Mouse (Mus musculus): ENCODE measurements around the gene Lbx1. TPM values are rescaled to one million over a fixed set of nuclear protein-coding genes. Genes with fewer than 3 reads are reported as not detected.

Lbx1 gene
- polyA plus RNA-seq, 1 experiment from 2014 or later = not detected

DNA sequence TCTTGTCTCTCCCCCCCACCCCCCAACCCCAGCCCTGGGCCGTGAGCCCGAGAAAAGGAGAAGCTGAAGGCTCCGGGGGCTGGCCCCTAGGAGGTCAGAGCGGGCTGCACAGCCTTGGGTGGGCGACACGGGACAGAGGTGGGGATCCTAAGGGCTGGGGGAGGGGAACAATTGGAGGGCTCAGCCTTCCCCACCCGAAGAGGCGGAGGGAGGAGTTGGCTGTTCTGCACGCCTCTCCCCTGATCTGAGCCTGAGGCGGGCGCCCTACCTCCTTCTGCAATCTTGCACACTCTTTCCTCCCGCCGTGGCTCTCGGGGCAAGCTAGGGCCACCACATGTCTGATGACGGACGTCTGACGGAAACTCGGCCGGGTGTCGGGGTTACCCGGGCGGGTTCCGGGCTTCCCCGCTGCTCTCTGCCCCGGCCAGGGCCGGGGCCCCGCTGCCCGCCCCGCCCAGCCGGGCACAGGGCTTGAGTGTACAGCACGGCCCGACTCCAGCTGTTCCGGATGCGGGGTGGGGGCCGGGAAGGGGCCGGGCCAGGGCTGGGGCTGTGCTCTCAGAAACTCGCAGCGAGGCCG, 841 bp upstream of the Lbx1 start:
- Histone ChIP-seq H3K4me3 (ENCODE audit: low read length) (peak overlapping the region; percentile 47), H3K9me3 (replicated peaks; ENCODE audit: control insufficient read depth, low read length) (no peaks in the 10 kb centered on the region), H3K4me2 (ENCODE audit: low read depth, low read length) (peak overlapping the region; percentile 62), H3K27ac (ENCODE audit: low read length) (no peak overlapping the region), H3K9ac (ENCODE audit: low read length) (no peak overlapping the region), H3K27me3 (ENCODE audit: control insufficient read depth, insufficient read depth, low read length) (peaks cover 76% of the 10 kb centered on the region), H3K4me1 (ENCODE audit: control insufficient read depth, insufficient read depth, low read length) (peaks cover 16% of the 10 kb centered on the region), H3K36me3 (ENCODE audit: control insufficient read depth, insufficient read depth) (no peaks in the 10 kb centered on the region)
- under 1% methylated on average over 39 of the region's 39 CpGs for WGBS
- 0 out of 2 replicates have a peak, but pooled peaks have one; percentile 21 for ATAC-seq (replicated peaks; ENCODE audit: extremely low read depth, insufficient read depth, low FRiP score)

DNA sequence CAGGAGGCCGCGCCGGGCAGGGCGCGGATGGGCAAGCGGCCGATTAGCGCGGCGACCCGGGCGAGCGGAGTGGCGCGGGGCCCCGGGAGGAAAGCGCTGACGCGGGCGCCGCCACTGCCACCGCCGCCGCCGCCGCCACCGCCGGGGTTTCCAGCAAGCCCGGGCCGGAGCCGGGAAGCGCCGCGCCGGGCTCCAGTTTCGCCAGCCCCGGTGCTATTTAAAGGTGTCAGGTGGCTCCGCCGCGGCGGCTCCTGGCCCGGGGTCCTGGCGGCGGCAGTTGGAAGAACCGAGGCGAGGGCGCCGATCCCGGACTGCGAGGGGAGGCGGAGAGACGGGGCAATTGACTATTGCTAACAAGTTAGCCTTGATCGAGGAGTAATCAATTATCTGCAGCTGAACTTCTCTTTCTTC, 276 bp downstream of the Lbx1 start:
- no peak for ATAC-seq (replicated peaks; ENCODE audit: extremely low read depth, insufficient read depth, low FRiP score)
- Histone ChIP-seq H3K27ac (ENCODE audit: low read length) (no peak overlapping the region), H3K4me3 (ENCODE audit: low read length) (peak overlapping the region; percentile 47), H3K27me3 (ENCODE audit: control insufficient read depth, insufficient read depth, low read length) (peaks cover 71% of the 10 kb centered on the region), H3K9me3 (replicated peaks; ENCODE audit: control insufficient read depth, low read length) (no peaks in the 10 kb centered on the region), H3K4me2 (ENCODE audit: low read depth, low read length) (peak overlapping the region; percentile 62), H3K36me3 (ENCODE audit: control insufficient read depth, insufficient read depth) (no peaks in the 10 kb centered on the region), H3K4me1 (ENCODE audit: control insufficient read depth, insufficient read depth, low read length) (peaks cover 16% of the 10 kb centered on the region), H3K9ac (ENCODE audit: low read length) (no peak overlapping the region)
- WGBS = under 1% methylated on average over 51 of the region's 53 CpGs

DNA sequence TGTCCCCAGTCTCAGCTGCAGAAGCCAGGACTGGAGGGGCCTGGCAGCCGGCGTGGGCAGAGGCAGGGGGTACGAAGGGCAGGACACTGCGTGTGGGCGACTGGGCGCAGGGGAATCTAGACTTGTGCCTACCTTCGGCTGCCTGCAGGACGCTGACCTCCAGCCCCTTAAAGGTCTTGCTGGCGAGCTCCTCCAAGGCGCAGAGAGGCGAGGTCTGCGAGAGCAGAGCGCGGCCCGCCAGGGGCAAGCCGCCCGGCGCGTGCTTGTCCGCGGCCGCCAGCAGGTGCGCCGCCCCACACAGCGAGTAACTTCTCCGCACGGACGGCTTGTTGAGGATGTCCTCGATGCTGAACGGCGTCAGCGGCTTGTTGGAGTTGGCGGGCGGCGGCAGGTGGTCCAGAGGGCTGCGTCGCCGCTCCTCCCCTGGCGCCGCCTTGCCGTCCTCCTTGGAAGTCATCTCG, 811 bp downstream of the Lbx1 start:
- Histone ChIP-seq H3K27me3 (ENCODE audit: control insufficient read depth, insufficient read depth, low read length) (peaks cover 71% of the 10 kb centered on the region), H3K4me3 (ENCODE audit: low read length) (peak overlapping the region; percentile 47), H3K36me3 (ENCODE audit: control insufficient read depth, insufficient read depth) (no peaks in the 10 kb centered on the region), H3K27ac (ENCODE audit: low read length) (no peak overlapping the region), H3K4me1 (ENCODE audit: control insufficient read depth, insufficient read depth, low read length) (peaks cover 20% of the 10 kb centered on the region), H3K4me2 (ENCODE audit: low read depth, low read length) (peak overlapping the region; percentile 62), H3K9ac (ENCODE audit: low read length) (no peak overlapping the region), H3K9me3 (replicated peaks; ENCODE audit: control insufficient read depth, low read length) (no peaks in the 10 kb centered on the region)
- under 1% methylated on average over 41 of the region's 42 CpGs for WGBS
- ATAC-seq (replicated peaks; ENCODE audit: extremely low read depth, insufficient read depth, low FRiP score) = no peak

DNA sequence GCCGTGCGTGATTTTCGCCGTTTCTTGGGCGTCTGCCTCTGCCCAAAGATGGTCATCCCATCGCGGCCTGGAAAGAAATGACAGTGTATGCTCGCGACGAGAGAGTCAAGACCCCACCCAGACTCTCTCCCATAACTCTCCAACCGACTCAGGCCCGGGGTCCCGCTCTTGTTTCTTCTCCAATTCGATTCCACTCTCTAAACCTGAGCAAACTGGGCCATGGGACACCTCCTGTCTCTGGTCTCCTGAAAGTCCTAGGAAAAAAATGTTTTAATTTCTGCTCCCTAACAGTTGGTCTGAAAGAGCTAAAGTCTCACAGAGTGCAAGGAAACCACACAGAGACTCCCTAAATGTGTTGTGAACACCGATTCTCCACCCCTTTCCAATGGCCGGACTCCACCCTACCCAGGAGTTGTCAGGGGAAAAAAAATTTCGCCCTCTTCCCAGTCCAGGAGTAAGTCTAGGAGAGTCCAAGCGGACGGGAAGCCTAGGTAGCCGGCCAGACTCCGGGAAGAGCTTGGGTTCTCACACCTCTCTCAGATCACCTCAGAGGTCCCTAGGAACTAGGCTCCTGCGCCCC, 1.3 kb downstream of the Lbx1 start:
- Histone ChIP-seq H3K27ac (ENCODE audit: low read length) (no peak overlapping the region), H3K4me3 (ENCODE audit: low read length) (no peak overlapping the region), H3K27me3 (ENCODE audit: control insufficient read depth, insufficient read depth, low read length) (peaks cover 71% of the 10 kb centered on the region), H3K4me1 (ENCODE audit: control insufficient read depth, insufficient read depth, low read length) (peaks cover 25% of the 10 kb centered on the region), H3K36me3 (ENCODE audit: control insufficient read depth, insufficient read depth) (no peaks in the 10 kb centered on the region), H3K9ac (ENCODE audit: low read length) (no peak overlapping the region), H3K4me2 (ENCODE audit: low read depth, low read length) (no peak overlapping the region), H3K9me3 (replicated peaks; ENCODE audit: control insufficient read depth, low read length) (no peaks in the 10 kb centered on the region)
- WGBS = 2% methylated on average over 22 of the region's 22 CpGs
- no peak for ATAC-seq (replicated peaks; ENCODE audit: extremely low read depth, insufficient read depth, low FRiP score)

DNA sequence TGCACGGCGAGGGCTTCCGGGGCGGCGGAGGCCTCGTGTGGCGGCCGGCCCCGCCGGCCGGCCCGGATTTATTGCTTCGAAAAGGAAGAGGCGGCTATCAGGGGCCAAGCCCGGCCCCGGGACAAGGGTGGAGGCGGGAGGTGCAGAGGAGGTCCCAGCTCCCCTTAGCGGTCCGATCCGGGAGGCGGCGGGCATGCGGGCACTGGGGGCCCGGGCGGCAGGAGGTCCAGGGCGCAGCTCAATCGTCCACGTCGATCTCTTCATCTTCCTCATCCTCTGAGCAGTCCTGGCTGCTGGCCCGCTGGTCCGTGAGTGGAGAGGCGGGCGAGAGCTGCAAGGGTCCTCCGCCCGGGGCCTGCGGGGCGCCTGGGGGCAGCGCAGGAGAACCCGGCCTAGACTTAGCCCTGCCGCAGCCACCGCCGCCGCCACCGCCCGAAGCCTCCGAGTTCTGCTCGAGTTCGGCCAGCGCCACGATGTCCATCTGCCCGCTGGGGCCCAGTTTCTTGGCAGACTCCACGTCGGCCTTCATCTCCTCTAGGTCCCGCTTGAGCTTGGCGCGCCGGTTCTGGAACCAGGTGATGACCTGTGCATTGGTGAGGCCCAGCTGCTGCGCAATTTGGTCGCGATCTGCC, 2.0 kb downstream of the Lbx1 start:
- Histone ChIP-seq H3K9me3 (replicated peaks; ENCODE audit: control insufficient read depth, low read length) (no peaks in the 10 kb centered on the region), H3K4me2 (ENCODE audit: low read depth, low read length) (no peak overlapping the region), H3K27me3 (ENCODE audit: control insufficient read depth, insufficient read depth, low read length) (peaks cover 66% of the 10 kb centered on the region), H3K4me3 (ENCODE audit: low read length) (peak overlapping the region; percentile 21), H3K36me3 (ENCODE audit: control insufficient read depth, insufficient read depth) (no peaks in the 10 kb centered on the region), H3K4me1 (ENCODE audit: control insufficient read depth, insufficient read depth, low read length) (peaks cover 25% of the 10 kb centered on the region), H3K9ac (ENCODE audit: low read length) (no peak overlapping the region), H3K27ac (ENCODE audit: low read length) (no peak overlapping the region)
- WGBS = 1% methylated on average over 57 of the region's 60 CpGs
- ATAC-seq (replicated peaks; ENCODE audit: extremely low read depth, insufficient read depth, low FRiP score) = no peak

DNA sequence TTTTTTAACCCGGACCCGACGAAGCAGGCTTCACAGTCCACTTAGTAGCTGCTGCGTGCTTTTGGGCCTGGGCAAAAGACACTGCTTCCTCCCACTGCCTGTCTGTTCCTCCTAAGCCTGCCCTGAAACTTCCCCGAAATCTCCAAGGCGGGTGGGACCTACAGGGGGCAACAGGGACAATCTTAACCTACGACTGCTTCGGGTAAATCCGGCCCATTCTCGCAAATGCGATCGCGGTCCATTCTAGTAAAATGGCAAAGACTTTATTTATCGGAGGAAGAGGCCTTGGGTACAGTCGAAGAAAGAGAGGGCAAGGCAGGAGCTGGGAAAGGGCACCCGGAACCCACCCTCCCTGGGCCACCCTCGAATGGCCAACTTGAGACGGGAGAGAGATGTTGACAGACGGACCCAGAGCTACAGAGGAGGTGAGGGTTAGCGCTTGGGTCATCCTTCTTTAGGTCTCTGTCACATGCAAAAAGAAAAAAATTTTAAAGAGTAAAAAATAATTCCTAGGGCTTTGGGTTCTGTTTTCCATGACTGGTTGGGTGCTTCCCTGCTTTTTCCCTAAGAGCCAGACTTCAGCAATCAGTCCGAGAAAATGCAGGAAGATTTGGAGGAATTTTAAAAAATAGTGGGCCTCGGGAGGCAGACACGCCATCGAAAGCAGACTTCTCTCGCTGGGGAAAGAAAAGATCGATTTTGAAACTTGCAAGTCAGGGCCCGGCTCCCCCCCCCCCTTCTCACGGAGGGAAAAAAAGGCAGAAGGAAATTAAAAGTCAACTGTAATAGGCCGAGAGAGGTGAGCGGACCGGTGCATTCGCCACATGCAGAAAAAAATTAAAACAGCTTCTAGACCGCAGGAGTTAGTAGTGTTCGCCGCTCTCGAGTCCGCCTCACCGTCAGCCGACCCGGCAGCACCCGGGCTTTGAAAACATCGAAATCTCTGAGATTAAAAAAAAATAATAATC, 2.9 kb downstream of the Lbx1 start:
- ATAC-seq (replicated peaks; ENCODE audit: extremely low read depth, insufficient read depth, low FRiP score) = no peak
- Histone ChIP-seq H3K27me3 (ENCODE audit: control insufficient read depth, insufficient read depth, low read length) (peaks cover 66% of the 10 kb centered on the region), H3K9ac (ENCODE audit: low read length) (no peak overlapping the region), H3K27ac (ENCODE audit: low read length) (no peak overlapping the region), H3K4me1 (ENCODE audit: control insufficient read depth, insufficient read depth, low read length) (peaks cover 25% of the 10 kb centered on the region), H3K36me3 (ENCODE audit: control insufficient read depth, insufficient read depth) (no peaks in the 10 kb centered on the region), H3K9me3 (replicated peaks; ENCODE audit: control insufficient read depth, low read length) (no peaks in the 10 kb centered on the region), H3K4me2 (ENCODE audit: low read depth, low read length) (no peak overlapping the region), H3K4me3 (ENCODE audit: low read length) (peak overlapping the region; percentile 21; the same call in 1 of the 2 replicates)
- WGBS = 3% methylated on average over 41 of the region's 42 CpGs

DNA sequence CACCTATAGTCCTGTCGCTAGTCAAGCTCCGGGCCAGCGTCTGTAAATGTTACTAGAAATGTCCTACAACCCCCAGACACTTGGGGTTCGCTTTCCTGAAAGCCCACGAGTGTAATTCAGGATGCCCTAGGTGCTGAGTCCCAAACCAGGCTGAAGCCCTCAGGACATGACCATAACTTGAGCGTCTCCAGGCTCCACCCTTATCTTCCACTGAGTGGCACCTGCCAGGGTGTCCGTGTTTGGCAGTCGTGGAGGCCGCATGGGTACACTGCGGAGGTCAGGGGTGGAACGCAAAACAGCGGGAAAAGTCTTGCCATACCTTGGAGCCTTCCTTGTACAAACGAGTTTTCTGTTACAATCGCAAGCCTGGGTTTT, 3.6 kb downstream of the Lbx1 start:
- H3K4me1 ChIP-seq (ENCODE audit: control insufficient read depth, insufficient read depth, low read length) = peaks cover 25% of the 10 kb centered on the region
- no peak for ATAC-seq (replicated peaks; ENCODE audit: extremely low read depth, insufficient read depth, low FRiP score)
- H3K27ac ChIP-seq (ENCODE audit: low read length) = no peak overlapping the region
- no peaks in the 10 kb centered on the region for H3K9me3 ChIP-seq (replicated peaks; ENCODE audit: control insufficient read depth, low read length)
- no peak overlapping the region; the same call in 1 of the 2 replicates for H3K4me2 ChIP-seq (ENCODE audit: low read depth, low read length)
- H3K9ac ChIP-seq (ENCODE audit: low read length) = no peak overlapping the region
- 1% methylated on average over 14 of the region's 14 CpGs for WGBS
- H3K4me3 ChIP-seq (ENCODE audit: low read length) = peak overlapping the region; percentile 22
- H3K36me3 ChIP-seq (ENCODE audit: control insufficient read depth, insufficient read depth) = no peaks in the 10 kb centered on the region
- peaks cover 65% of the 10 kb centered on the region for H3K27me3 ChIP-seq (ENCODE audit: control insufficient read depth, insufficient read depth, low read length)

DNA sequence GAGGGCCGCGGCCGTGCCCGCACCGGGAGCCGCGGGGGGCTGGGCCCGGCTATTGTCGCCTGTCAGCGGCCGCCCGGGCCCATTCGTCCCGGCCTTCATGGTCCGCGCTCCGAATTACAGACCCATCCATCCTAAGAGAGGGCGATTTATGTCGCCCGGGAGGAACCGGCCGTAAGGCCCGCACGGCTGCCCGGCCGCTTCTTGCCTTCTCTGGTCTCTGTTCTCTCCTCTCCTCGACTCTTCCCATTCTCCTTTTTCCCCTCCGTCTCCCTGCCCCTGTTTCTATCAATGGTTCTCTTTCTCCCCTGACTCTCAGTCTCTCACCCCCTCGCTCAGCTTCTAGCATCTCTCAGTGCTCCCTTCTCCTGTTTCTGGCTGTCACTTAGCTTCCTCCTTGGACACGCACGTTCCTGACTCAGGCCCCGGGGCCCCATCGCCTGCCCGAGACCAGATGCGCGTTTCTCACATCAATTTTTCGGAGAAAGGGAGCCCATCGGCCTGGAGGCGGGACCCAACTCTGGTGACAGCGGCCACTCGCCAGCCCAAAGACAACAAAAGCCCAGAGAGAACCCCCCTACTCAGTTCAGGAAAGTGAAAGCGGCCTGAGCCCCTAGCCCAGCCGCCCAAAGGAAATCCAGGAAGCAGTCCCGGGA, 4.1 kb downstream of the Lbx1 start:
- peaks cover 23% of the 10 kb centered on the region for H3K4me1 ChIP-seq (ENCODE audit: control insufficient read depth, insufficient read depth, low read length)
- no peak overlapping the region for H3K9ac ChIP-seq (ENCODE audit: low read length)
- H3K4me3 ChIP-seq (ENCODE audit: low read length) = peak overlapping the region; percentile 22

More for the DNA sequence above, 4.1 kb downstream of the Lbx1 start:
- WGBS = 2% methylated on average over 44 of the region's 44 CpGs
- peak overlapping the region; percentile 16 for H3K4me2 ChIP-seq (ENCODE audit: low read depth, low read length)
- ATAC-seq (replicated peaks; ENCODE audit: extremely low read depth, insufficient read depth, low FRiP score) = no peak
- no peaks in the 10 kb centered on the region for H3K36me3 ChIP-seq (ENCODE audit: control insufficient read depth, insufficient read depth)
- no peak overlapping the region for H3K27ac ChIP-seq (ENCODE audit: low read length)
- H3K27me3 ChIP-seq (ENCODE audit: control insufficient read depth, insufficient read depth, low read length) = peaks cover 67% of the 10 kb centered on the region
- no peaks in the 10 kb centered on the region for H3K9me3 ChIP-seq (replicated peaks; ENCODE audit: control insufficient read depth, low read length)

All from heart, embryonic 16.5 days (tissue).